Mouse (Mus musculus): Measurements from ENCODE around the gene Nudt9. TPM values are rescaled to one million over a fixed set of nuclear protein-coding genes. Genes with fewer than 3 reads are reported as not detected.
A peak's percentile ranks its signal among the peaks of the same experiment; 100 is the strongest.

Nudt9 gene
- 62.8 and 64.6 TPM in 2 replicates for polyA plus RNA-seq (2015; fragmentation: Nextera tagmentation; extraction: Ambion mirVana)

DNA sequence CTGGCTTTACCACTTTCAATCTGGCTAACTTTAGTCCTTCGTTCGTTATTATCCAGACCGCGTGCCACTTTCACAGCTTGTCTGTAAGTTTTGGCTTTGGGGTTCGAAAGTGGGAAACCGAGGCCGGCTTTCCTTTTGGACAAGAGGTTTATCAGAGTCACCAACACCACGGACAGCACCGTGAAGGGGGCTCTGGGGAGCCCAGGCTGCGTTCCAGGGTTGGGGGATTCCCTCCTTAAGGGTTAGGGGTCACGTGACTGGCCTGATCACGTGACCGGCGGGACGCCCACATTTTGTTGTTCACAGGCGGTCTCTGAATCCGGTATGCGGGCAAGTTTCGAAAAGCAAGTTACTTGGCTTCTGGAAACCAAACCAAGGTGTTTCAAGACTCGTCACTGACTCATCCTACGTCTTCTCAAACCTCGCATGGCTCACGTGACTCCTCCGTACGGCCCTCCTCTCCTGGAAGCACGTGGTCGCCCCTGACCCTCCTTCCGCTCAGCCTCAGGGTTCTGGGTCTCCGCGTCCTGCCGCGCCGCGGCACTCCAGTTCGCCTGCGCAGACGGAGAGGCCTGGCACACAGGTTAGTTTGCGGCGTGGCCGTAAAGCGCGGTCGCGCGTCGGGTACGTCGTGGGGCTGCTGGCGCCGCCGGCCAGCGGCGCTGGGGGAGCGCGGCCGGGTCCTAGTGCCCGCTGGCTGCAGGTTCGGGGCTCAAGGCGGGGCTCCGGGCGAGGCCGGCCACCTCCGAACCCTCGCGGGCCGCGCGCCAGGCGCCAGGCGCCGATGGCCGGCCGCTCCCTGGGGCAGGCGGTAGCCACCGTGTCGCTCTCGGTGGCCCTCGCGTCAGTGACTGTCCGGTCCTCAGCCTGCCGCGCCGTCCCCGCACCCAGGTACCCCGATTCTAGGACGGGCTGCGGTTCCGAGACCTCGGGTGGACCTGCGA lies at the start of gene Nudt9:
Nudt9 (plus strand) TSS at position 51 of the 944 bp plus-strand sequence.
- peak within 1 kb of the TSS; percentile 89 for H3K9ac ChIP-seq

DNA sequence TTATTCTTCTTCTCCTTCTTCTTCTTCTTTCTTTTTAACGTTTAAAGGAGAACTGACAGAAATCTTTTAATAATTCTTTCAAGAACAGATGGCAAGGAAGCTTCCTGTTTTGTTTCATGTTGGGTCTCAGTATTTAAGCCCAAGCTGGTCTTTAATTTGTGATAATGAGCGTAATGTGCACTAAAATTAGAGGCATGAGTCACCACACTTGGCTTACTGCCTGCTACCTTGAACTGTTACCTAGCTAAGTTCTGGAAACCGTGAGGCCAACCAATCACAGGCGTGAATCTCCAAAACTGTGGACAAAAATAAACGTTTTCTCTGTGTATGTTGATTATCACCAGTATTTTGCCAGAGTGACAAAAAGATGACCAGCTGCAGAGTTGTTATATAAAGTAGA lies 47.4 kb upstream of the Nudt9 start:
- no peak overlapping the region for H3K4me2 ChIP-seq
- no peaks in the 10 kb centered on the region for H3K9me3 ChIP-seq
- no peaks in the 10 kb centered on the region for H3K4me1 ChIP-seq
- no peak overlapping the region for H3K9ac ChIP-seq
- H3K27ac ChIP-seq, result no peak overlapping the region
- H3K36me3 ChIP-seq, result no peaks in the 10 kb centered on the region
- no peaks in the 10 kb centered on the region for H3K27me3 ChIP-seq (replicated peaks)
- no peak for ATAC-seq (ENCODE audit: insufficient read depth, low FRiP score, low read depth)
- H3K4me3 ChIP-seq (replicated peaks), result no peak overlapping the region
- WGBS, result 67% methylated on average over 5 of the region's 5 CpGs

More for the DNA sequence above, at the start of gene Nudt9:
- 4% methylated on average over 87 of the region's 90 CpGs for WGBS
- Histone ChIP-seq H3K36me3 (0 out of 2 replicates have a peak, but pooled peaks cover 6% of the 10 kb centered on the region), H3K27me3 (replicated peaks) (no peaks in the 10 kb centered on the region), H3K4me2 (peak within 1 kb of the TSS; percentile 71), H3K9me3 (no peaks in the 10 kb centered on the region), H3K4me3 (replicated peaks) (peak within 1 kb of the TSS; percentile 92), H3K4me1 (peaks cover 5% of the 10 kb centered on the region; the same call in 1 of the 2 replicates), H3K27ac (peak within 1 kb of the TSS; percentile 88)
- peak; percentile 97 for ATAC-seq (ENCODE audit: insufficient read depth, low FRiP score, low read depth)

DNA sequence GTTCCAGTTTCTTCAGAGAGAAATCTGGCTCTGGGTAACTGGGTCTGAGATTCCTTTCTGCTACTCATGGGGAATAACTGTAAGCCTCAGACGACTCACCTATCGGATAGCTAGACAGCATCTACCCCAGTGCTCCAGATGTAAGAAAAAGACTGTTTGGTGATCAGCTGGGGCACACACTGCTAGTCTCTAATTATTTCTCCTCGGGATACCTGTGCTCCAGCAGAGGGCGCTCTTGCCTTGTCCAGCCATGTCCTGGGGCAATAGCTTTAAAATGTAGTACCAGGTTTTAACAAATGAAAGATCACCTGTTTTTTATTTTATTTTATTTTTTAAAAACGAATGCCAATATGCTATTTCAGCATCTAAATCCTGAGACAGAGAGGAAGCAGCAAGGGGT lies 46.4 kb upstream of the Nudt9 start:
- no peaks in the 10 kb centered on the region for H3K9me3 ChIP-seq
- no peak overlapping the region for H3K27ac ChIP-seq
- H3K4me2 ChIP-seq, result no peak overlapping the region
- no peaks in the 10 kb centered on the region for H3K4me1 ChIP-seq
- H3K36me3 ChIP-seq, result no peaks in the 10 kb centered on the region
- H3K4me3 ChIP-seq (replicated peaks), result no peak overlapping the region
- no peak for ATAC-seq (ENCODE audit: insufficient read depth, low FRiP score, low read depth)
- 7% methylated on average over 5 of the region's 5 CpGs for WGBS
- no peak overlapping the region for H3K9ac ChIP-seq
- no peaks in the 10 kb centered on the region for H3K27me3 ChIP-seq (replicated peaks)

DNA sequence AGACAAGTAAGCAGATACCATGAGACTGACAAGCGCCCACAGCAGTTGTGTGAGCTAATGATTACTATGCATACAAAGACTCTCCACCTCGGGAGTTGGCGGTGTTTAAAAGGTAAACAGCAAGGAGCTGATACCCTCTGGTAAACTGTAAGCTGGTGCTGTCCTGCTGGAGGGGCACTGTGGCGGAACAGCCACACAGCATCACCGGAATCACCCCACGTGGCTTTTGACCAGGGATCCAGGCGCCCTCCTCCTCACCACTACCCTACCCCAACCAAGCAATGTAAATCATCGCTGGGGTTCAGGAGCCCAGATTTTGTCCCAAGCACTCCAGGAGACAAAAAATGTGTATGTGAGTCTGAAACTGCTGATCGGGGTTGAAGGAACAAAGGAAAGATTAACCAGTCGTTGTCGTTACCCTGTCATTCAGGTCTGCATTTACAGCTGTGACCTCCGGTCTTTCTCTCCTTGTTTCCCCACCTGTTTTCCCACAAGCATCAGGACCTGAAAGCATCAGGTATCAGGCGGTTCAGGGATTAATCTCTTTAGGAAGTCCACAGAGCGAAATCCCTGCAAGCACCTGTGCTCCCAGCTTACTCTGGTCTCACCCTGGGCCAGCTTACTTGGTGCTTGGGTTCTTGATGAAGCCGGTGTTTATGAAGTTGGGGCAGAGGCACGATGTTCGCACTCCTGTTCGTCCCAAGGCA lies 43.4 kb upstream of the Nudt9 start:
- peak; percentile 70 for ATAC-seq (ENCODE audit: insufficient read depth, low FRiP score, low read depth)
- no peaks in the 10 kb centered on the region for H3K36me3 ChIP-seq
- H3K27ac ChIP-seq, result peak overlapping the region; percentile 9; the same call in 1 of the 2 replicates
- H3K27me3 ChIP-seq (replicated peaks), result no peaks in the 10 kb centered on the region
- 33% methylated on average over 18 of the region's 18 CpGs for WGBS
- no peaks in the 10 kb centered on the region for H3K9me3 ChIP-seq
- H3K4me2 ChIP-seq, result peak overlapping the region; percentile 36
- H3K4me3 ChIP-seq (replicated peaks), result no peak overlapping the region
- H3K4me1 ChIP-seq, result no peaks in the 10 kb centered on the region
- no peak overlapping the region; the same call in 1 of the 2 replicates for H3K9ac ChIP-seq

DNA sequence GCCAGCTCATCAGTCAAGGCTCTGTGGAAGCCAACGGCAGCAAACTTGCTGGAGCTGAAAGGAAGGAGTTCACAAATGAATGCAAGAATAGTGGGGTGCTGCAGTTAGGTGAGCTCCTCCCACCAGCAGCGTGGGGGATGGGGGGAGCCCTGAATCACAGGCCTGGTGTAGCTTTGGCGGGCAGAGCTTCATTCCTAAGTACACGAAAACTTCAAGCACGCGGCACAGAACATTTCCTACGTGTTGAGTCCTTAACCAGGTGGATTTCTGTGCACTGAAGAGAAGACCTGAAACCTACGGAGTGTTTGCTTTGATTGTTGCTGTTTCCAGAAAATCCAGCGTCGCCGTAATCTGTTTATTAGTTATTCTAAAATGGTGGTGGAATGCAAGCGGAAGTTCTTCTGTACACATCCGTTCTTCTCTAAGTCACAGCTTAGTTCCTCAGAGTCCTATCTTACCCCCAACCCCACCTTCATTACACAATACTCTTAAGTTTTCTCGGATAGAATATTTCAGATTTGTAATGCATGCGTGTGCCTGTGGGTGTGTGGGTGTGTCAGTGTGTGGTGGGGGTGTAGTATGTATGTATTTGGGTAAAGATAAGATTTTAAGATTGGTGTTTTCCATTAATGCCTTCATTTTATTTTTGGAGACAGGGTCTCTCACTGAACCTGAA lies 42.7 kb upstream of the Nudt9 start:
- peak overlapping the region; percentile 9; the same call in 1 of the 2 replicates for H3K27ac ChIP-seq
- no peak for ATAC-seq (ENCODE audit: insufficient read depth, low FRiP score, low read depth)
- H3K27me3 ChIP-seq (replicated peaks), result no peaks in the 10 kb centered on the region
- H3K9ac ChIP-seq, result no peak overlapping the region; the same call in 1 of the 2 replicates
- H3K4me3 ChIP-seq (replicated peaks), result no peak overlapping the region
- no peaks in the 10 kb centered on the region for H3K9me3 ChIP-seq
- no peaks in the 10 kb centered on the region for H3K36me3 ChIP-seq
- 41% methylated on average over 15 of the region's 15 CpGs for WGBS
- H3K4me2 ChIP-seq, result peak overlapping the region; percentile 36
- no peaks in the 10 kb centered on the region for H3K4me1 ChIP-seq

DNA sequence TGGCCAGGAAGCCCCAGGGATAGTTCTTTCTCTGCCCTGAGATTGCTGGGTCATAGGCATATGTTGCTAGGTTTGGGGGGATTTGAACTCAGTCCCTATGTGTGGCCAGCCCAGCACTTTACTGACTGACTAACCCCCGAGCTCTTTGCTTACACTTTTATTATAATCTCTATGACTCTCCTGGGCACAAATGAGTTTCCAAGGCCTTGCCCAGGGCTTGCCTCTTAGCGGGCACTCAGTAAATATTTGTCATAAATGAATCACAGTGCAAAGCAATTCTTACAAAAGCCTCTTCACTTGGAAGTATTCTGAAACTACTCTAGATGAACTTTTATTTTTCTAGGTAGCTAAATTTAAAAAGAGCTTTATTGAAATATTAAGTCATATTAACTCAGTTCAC lies 42.2 kb upstream of the Nudt9 start:
- H3K4me2 ChIP-seq, result no peak overlapping the region
- H3K4me3 ChIP-seq (replicated peaks), result no peak overlapping the region
- H3K36me3 ChIP-seq, result no peaks in the 10 kb centered on the region
- H3K27ac ChIP-seq, result no peak overlapping the region
- no peaks in the 10 kb centered on the region for H3K4me1 ChIP-seq
- H3K27me3 ChIP-seq (replicated peaks), result no peaks in the 10 kb centered on the region
- WGBS, result 60% methylated on average over 2 of the region's 2 CpGs
- no peak for ATAC-seq (ENCODE audit: insufficient read depth, low FRiP score, low read depth)
- H3K9me3 ChIP-seq, result no peaks in the 10 kb centered on the region
- no peak overlapping the region for H3K9ac ChIP-seq

DNA sequence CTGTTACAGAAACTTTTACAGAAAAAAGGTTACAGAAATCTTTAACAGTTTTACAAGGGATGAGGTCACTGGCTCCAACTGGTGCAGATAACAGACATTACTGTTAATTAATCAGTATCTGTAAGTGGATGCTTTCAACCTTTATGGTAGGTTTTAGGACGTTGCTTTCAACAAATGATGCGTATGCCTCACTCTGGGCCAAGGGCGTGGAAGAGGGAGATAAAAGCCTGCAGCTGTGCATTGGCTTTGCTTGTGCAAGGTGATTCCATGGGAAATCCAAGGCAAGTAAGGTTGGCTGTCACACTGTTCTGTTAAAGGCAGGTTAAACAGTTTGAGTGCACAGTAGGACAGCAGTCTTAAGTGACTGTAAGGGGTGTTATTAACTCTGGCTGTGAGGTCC lies 39.3 kb upstream of the Nudt9 start:
- no peaks in the 10 kb centered on the region for H3K9me3 ChIP-seq
- H3K27ac ChIP-seq, result no peak overlapping the region
- H3K27me3 ChIP-seq (replicated peaks), result no peaks in the 10 kb centered on the region
- no peak overlapping the region for H3K9ac ChIP-seq
- H3K4me1 ChIP-seq, result no peaks in the 10 kb centered on the region
- no peaks in the 10 kb centered on the region for H3K36me3 ChIP-seq
- H3K4me2 ChIP-seq, result no peak overlapping the region
- no peak for ATAC-seq (ENCODE audit: insufficient read depth, low FRiP score, low read depth)
- no peak overlapping the region for H3K4me3 ChIP-seq (replicated peaks)
- 64% methylated on average over 3 of the region's 3 CpGs for WGBS

DNA sequence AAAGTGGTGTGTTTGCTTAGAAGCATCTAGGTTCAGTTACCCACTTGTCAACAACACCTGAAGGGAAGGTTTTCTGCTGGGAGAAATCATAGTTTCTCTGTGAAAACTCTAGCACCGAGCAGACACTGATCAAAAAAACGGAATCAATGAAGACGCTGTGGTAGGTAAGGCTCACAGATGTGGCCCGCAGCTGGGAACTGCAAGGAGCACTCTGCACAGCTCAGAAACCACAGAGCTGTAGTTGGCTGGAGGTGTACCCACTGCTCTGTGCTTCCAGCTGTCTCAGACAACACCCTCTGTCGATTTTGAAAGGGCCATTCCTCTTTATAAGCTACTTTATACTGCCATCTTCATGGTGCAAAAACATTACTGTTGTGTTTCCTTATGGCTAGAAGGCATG lies 38.3 kb upstream of the Nudt9 start:
- Histone ChIP-seq H3K36me3 (no peaks in the 10 kb centered on the region), H3K4me1 (no peaks in the 10 kb centered on the region), H3K4me3 (replicated peaks) (no peak overlapping the region), H3K4me2 (no peak overlapping the region), H3K27me3 (replicated peaks) (no peaks in the 10 kb centered on the region), H3K27ac (no peak overlapping the region), H3K9me3 (no peaks in the 10 kb centered on the region), H3K9ac (no peak overlapping the region)
- ATAC-seq (ENCODE audit: insufficient read depth, low FRiP score, low read depth), result no peak
- 80% methylated on average over 5 of the region's 5 CpGs for WGBS

DNA sequence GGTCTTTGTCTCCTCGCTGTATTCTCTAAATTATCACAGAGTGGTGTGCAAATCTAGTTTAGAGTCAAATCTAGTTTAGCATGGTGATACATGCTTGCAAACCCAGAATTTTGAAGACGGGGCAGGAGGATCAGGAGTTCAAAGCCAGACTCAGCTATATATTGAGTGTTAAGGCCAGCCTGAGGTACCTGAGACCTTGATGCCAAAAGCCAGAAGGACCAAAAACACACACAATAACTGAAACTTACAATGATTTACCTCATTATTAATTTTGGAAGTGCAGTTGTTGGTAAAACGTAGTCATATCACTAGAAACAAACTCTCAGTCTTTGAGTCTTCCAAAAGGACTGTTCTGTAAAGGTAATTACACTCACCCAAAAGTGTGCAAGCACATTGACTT lies 36.7 kb upstream of the Nudt9 start:
- no peaks in the 10 kb centered on the region for H3K4me1 ChIP-seq
- no peaks in the 10 kb centered on the region for H3K9me3 ChIP-seq
- no peak for ATAC-seq (ENCODE audit: insufficient read depth, low FRiP score, low read depth)
- H3K27me3 ChIP-seq (replicated peaks), result no peaks in the 10 kb centered on the region
- no peak overlapping the region for H3K27ac ChIP-seq
- H3K36me3 ChIP-seq, result no peaks in the 10 kb centered on the region
- H3K9ac ChIP-seq, result no peak overlapping the region
- no peak overlapping the region for H3K4me2 ChIP-seq
- no peak overlapping the region for H3K4me3 ChIP-seq (replicated peaks)
- 93% methylated on average over 3 of the region's 3 CpGs for WGBS

DNA sequence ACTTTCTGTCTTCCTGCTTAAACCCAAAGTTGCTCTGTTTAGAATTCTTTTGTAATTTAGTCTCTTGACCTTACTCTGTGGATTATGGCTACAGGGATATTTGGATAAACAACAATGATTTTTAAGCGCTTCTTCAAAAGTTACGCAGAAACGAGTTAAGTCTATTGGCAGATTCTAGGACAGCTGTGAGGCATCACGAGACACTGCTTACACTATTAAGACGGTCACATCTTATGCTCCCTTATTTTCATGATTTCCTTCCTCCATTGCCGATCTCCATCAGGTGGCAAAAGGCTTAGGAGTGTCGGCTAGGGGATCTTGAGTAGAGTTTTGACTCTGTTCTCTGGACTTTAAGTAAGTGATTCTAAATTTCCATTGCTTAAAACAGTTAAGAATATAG lies 35.8 kb upstream of the Nudt9 start:
- Histone ChIP-seq H3K36me3 (no peaks in the 10 kb centered on the region), H3K4me1 (no peaks in the 10 kb centered on the region), H3K27me3 (replicated peaks) (no peaks in the 10 kb centered on the region), H3K9me3 (no peaks in the 10 kb centered on the region), H3K4me2 (no peak overlapping the region), H3K27ac (no peak overlapping the region), H3K9ac (no peak overlapping the region), H3K4me3 (replicated peaks) (no peak overlapping the region)
- 54% methylated on average over 7 of the region's 7 CpGs for WGBS
- ATAC-seq (ENCODE audit: insufficient read depth, low FRiP score, low read depth), result no peak

DNA sequence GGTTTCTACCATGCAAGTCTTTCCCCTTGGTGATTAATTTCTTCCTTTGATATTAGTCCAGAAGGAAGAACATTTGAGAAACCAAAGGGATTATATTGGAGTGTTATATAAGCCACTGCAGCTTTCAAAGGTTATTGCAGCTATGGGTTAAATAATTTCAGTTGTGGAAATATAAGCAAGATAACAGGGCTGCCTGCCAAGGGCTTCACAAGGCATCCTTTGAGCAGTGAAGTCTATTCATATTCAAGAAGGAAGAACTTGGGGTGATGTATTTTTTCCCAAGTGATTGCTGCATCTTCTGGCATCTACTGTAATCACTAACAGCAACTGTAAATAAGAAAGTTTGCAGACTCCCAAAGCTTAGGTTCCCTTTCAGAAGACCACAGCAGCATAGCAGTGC lies 34.7 kb upstream of the Nudt9 start:
- H3K27ac ChIP-seq, result peak overlapping the region; percentile 16; the same call in 1 of the 2 replicates
- ATAC-seq (ENCODE audit: insufficient read depth, low FRiP score, low read depth), result no peak

More for the DNA sequence above, 34.7 kb upstream of the Nudt9 start:
- no peaks in the 10 kb centered on the region for H3K4me1 ChIP-seq
- H3K36me3 ChIP-seq, result no peaks in the 10 kb centered on the region; the same call in 1 of the 2 replicates
- no peak overlapping the region for H3K9ac ChIP-seq
- no peaks in the 10 kb centered on the region for H3K27me3 ChIP-seq (replicated peaks)
- no peaks in the 10 kb centered on the region for H3K9me3 ChIP-seq
- no peak overlapping the region for H3K4me2 ChIP-seq
- H3K4me3 ChIP-seq (replicated peaks), result no peak overlapping the region
